Mouse (Mus musculus) heart, adult 2 months (tissue): Measurements from ENCODE around the gene Tmem259. TPM values are rescaled to one million over a fixed set of nuclear protein-coding genes. Genes with fewer than 3 reads are reported as not detected.

Source experiments
- DNase-seq, 2 experiments: peaks; one replicate each; pipeline ENCODE4 v3.0.0; 2021
- H3K27ac ChIP-seq: fragments of 200-600 bp; 2 replicates; pipeline ENCODE4 v1.8.1; 2022
- H3K27me3 ChIP-seq: fragments of 200-500 bp; 2 replicates; pipeline ENCODE4 v1.6.1; 2012; ENCODE audit warnings: mild to moderate bottlenecking, low read length, inconsistent platforms, mixed read lengths; ENCODE audit not compliant: control insufficient read depth, insufficient read depth
- H3K36me3 ChIP-seq: fragments of 200-500 bp; 2 replicates; pipeline ENCODE4 v1.6.1; 2012; ENCODE audit warnings: low read length, inconsistent platforms; ENCODE audit not compliant: control insufficient read depth, insufficient read depth
- H3K4me1 ChIP-seq: fragments of 200-500 bp; 2 replicates; pipeline ENCODE4 v1.6.1; 2011; ENCODE audit warnings: low read length; ENCODE audit not compliant: control insufficient read depth, insufficient read depth
- H3K4me3 ChIP-seq: fragments of 200-600 bp; 2 replicates; pipeline ENCODE4 v1.8.1; 2022
- H3K79me2 ChIP-seq: fragments of 200-500 bp; replicated peaks from 2 replicates; pipeline ENCODE4 v1.6.1; 2012; ENCODE audit warnings: mild to moderate bottlenecking, inconsistent platforms, low read length, moderate library complexity, mixed read lengths; ENCODE audit not compliant: control insufficient read depth, insufficient read depth
- H3K9ac ChIP-seq: fragments of 200-500 bp; 2 replicates; pipeline ENCODE4 v1.6.1; 2012; ENCODE audit warnings: low read depth, mild to moderate bottlenecking, control low read depth, inconsistent platforms, low read length, mixed read lengths
- CTCF ChIP-seq: fragments of 200-600 bp; IDR thresholded peaks from 2 replicates; pipeline ENCODE4 v1.8.1; 2022; ENCODE audit warnings: antibody characterized with exemption, mild to moderate bottlenecking, moderate library complexity
- EP300 ChIP-seq: fragments of 200-500 bp; IDR thresholded peaks from 2 replicates; pipeline ENCODE4 v1.6.1; 2011; ENCODE audit warnings: low read depth, low read length, control low read depth; ENCODE audit not compliant: insufficient read depth
- POLR2A ChIP-seq: fragments of 200-500 bp; IDR thresholded peaks from 2 replicates; pipeline ENCODE4 v1.6.1; 2011; ENCODE audit warnings: mild to moderate bottlenecking, low read depth, low read length, control low read depth; ENCODE audit not compliant: insufficient read depth
- WGBS: fragments of 180-500 bp; shearing (Covaris S2); methylation state at CpG from one replicate; pipeline ENCODE4 v1.1.7; 2018; 5-methylcytosine and 5-hydroxymethylcytosine counted together
- intact Hi-C: fragments of 180-260 bp; cut with DNase I; formaldehyde crosslinking; loops from one replicate; pipeline ENCODE4 v1.15.1; 2025
- polyA plus RNA-seq: library from polyadenylated mRNA; depleted of rRNA; stranded (reverse); fragments of >200 nt; gene quantifications from 2 replicates; pipeline ENCODE4 v1.2.3, GENCODE M21; 2012
- total RNA-seq, 2 experiments: library from RNA; stranded (reverse); gene quantifications; 2 replicates each; pipeline ENCODE4 v1.2.3; 2021

Tmem259 gene
- total and polyA plus RNA-seq, 3 experiments: 109 to 220 (median 124) TPM

GRCm38 (mm10) chr10:79936284-79936910 lies 47.7 kb downstream of the Tmem259 start:
- Histone ChIP-seq H3K36me3 (no peaks in the 10 kb centered on the region), H3K27me3 (no peaks in the 10 kb centered on the region), H3K9ac (no peak overlapping the region), H3K79me2 (no peaks in the 10 kb centered on the region), H3K27ac (peak overlapping the region; percentile 43), H3K4me1 (peaks cover 31% of the 10 kb centered on the region), H3K4me3 (peak overlapping the region; percentile 23; the same call in 1 of the 2 replicates)
- DNase-seq: no peak
- TF ChIP-seq CTCF (no peak), POLR2A (no peak), EP300 (no peak)
- intact Hi-C loops: no loop called here
- WGBS: 24% methylated on average over 10 of the region's 10 CpGs

GRCm38 (mm10) chr10:79934794-79935569 lies 49.1 kb downstream of the Tmem259 start:
- 83% methylated on average over 16 of the region's 16 CpGs for WGBS

GRCm38 (mm10) chr10:79934272-79934721 lies 49.8 kb downstream of the Tmem259 start:
- Histone ChIP-seq H3K4me3 (no peak overlapping the region), H3K27ac (peak overlapping the region; percentile 53; the same call in 1 of the 2 replicates), H3K79me2 (no peaks in the 10 kb centered on the region), H3K4me1 (peaks cover 31% of the 10 kb centered on the region), H3K9ac (no peak overlapping the region), H3K36me3 (no peaks in the 10 kb centered on the region), H3K27me3 (no peaks in the 10 kb centered on the region)
- peak; percentile 89 to 92 for DNase-seq
- intact Hi-C loops: no loop called here
- 13% methylated on average over 13 of the region's 13 CpGs for WGBS
- peak; percentile 99 for TF ChIP-seq EP300
- no peak for TF ChIP-seq CTCF

More at GRCm38 (mm10) chr10:79934794-79935569, 49.1 kb downstream of the Tmem259 start:
- intact Hi-C loops: no loop called here
- Histone ChIP-seq H3K79me2 (no peaks in the 10 kb centered on the region), H3K4me3 (no peak overlapping the region), H3K27me3 (no peaks in the 10 kb centered on the region), H3K9ac (no peak overlapping the region), H3K4me1 (peaks cover 31% of the 10 kb centered on the region), H3K36me3 (no peaks in the 10 kb centered on the region), H3K27ac (no peak overlapping the region)
- DNase-seq: no peak
- no peak for TF ChIP-seq CTCF
- TF ChIP-seq EP300: no peak
- TF ChIP-seq POLR2A: no peak

- intact Hi-C loops: no loop called here
- Histone ChIP-seq H3K9ac (no peak overlapping the region), H3K4me1 (peaks cover 31% of the 10 kb centered on the region), H3K36me3 (no peaks in the 10 kb centered on the region), H3K4me3 (no peak overlapping the region), H3K79me2 (no peaks in the 10 kb centered on the region), H3K27me3 (no peaks in the 10 kb centered on the region), H3K27ac (peak overlapping the region; percentile 53; the same call in 1 of the 2 replicates)
- WGBS: 46% methylated on average over 6 of the region's 6 CpGs
- TF ChIP-seq POLR2A (no peak), CTCF (no peak), EP300 (no peak)
- no peak for DNase-seq
These were observed 50.3 kb downstream of the Tmem259 start for GRCm38 (mm10) chr10:79933861-79934260.

- 53% methylated on average over 9 of the region's 9 CpGs for WGBS
- DNase-seq: peak in 1 of 2 experiments; percentile 55
- Histone ChIP-seq H3K27ac (peak overlapping the region; percentile 28), H3K4me1 (peaks cover 31% of the 10 kb centered on the region), H3K79me2 (no peaks in the 10 kb centered on the region), H3K27me3 (no peaks in the 10 kb centered on the region), H3K4me3 (no peak overlapping the region), H3K9ac (no peak overlapping the region), H3K36me3 (no peaks in the 10 kb centered on the region)
- TF ChIP-seq CTCF (no peak), POLR2A (no peak), EP300 (no peak)
- intact Hi-C loops: no loop called here
These were observed 50.9 kb downstream of the Tmem259 start for GRCm38 (mm10) chr10:79933145-79933679.

GRCm38 (mm10) chr10:79932736-79933135 lies 51.4 kb downstream of the Tmem259 start:
- H3K4me1 ChIP-seq: peaks cover 31% of the 10 kb centered on the region
- no peaks in the 10 kb centered on the region for H3K27me3 ChIP-seq
- WGBS: 26% methylated on average over 8 of the region's 8 CpGs
- intact Hi-C loops: no loop called here
- no peak overlapping the region for H3K9ac ChIP-seq
- TF ChIP-seq CTCF (0 out of 2 replicates have a peak, but pooled peaks have one; percentile 2), POLR2A (no peak), EP300 (peak; percentile 73; the same call in 1 of the 2 replicates)
- DNase-seq: peak; percentile 79 to 85
- no peaks in the 10 kb centered on the region for H3K36me3 ChIP-seq
- peak overlapping the region; percentile 28 for H3K27ac ChIP-seq
- H3K79me2 ChIP-seq: no peaks in the 10 kb centered on the region
- H3K4me3 ChIP-seq: no peak overlapping the region
